Mouse (Mus musculus) liver, embryonic 11.5 days (tissue): ENCODE results near the gene Poln. TPM values are rescaled to one million over a fixed set of nuclear protein-coding genes. Genes with fewer than 3 reads are reported as not detected.
A peak's percentile ranks its signal among the peaks of the same experiment; 100 is the strongest.

Experiments used
- ATAC-seq: fragments of 200-750 bp; cut with Nextera tagmentation; replicated peaks from 2 replicates; pipeline ENCODE4 v1.8.0; 2017; ENCODE audit warnings: moderate number of reproducible peaks, mild to moderate bottlenecking, moderate TSS enrichment, moderate library complexity; ENCODE audit not compliant: low FRiP score
- DNase-seq: peaks from one replicate; pipeline ENCODE4 v3.0.0-alpha.2; 2017; ENCODE audit warnings: low spot score
- H3K27ac ChIP-seq: fragments of 300-500 bp; sonication (generic); 2 replicates; pipeline ENCODE4 v1.5.1; 2014; ENCODE audit warnings: mild to moderate bottlenecking, low read depth, low read length, control low read depth
- H3K27me3 ChIP-seq: fragments of 300-500 bp; sonication (generic); replicated peaks from 2 replicates; pipeline ENCODE4 v1.6.1; 2014; ENCODE audit warnings: low read length, mixed read lengths; ENCODE audit not compliant: control insufficient read depth, insufficient read depth
- H3K36me3 ChIP-seq: fragments of 300-500 bp; sonication (generic); 2 replicates; pipeline ENCODE4 v1.6.1; 2014; ENCODE audit warnings: mild to moderate bottlenecking, low read length, moderate library complexity, mixed read lengths; ENCODE audit not compliant: control insufficient read depth, insufficient read depth
- H3K4me1 ChIP-seq: fragments of 300-500 bp; sonication (generic); replicated peaks from 2 replicates; pipeline ENCODE4 v1.6.1; 2014; ENCODE audit warnings: low read length, mixed read lengths; ENCODE audit not compliant: control insufficient read depth, insufficient read depth
- H3K4me2 ChIP-seq: fragments of 300-500 bp; sonication (generic); 2 replicates; pipeline ENCODE4 v1.6.1; 2014; ENCODE audit warnings: mild to moderate bottlenecking, control low read depth, moderate library complexity
- H3K4me3 ChIP-seq: fragments of 300-500 bp; sonication (generic); 2 replicates; pipeline ENCODE4 v1.5.1; 2014; ENCODE audit warnings: low read depth, low read length, control low read depth
- H3K9ac ChIP-seq: fragments of 300-500 bp; sonication (generic); 2 replicates; pipeline ENCODE4 v1.6.1; 2014; ENCODE audit warnings: low read depth, low read length, control low read depth
- H3K9me3 ChIP-seq: fragments of 300-500 bp; sonication (generic); 2 replicates; pipeline ENCODE4 v1.6.1; 2016; ENCODE audit warnings: low read length, inconsistent platforms, mixed read lengths; ENCODE audit not compliant: control insufficient read depth
- WGBS: fragments of 180-500 bp; shearing (Covaris S2); extraction: QIAGEN DNeasy Blood & Tissue Kit; methylation state at CpG from one replicate; pipeline ENCODE4 v1.1.7; 2014; 5-methylcytosine and 5-hydroxymethylcytosine counted together
- polyA plus RNA-seq: library from polyadenylated mRNA; unstranded; fragments of >200 nt; fragmentation: Nextera tagmentation; extraction: Ambion mirVana; gene quantifications from 2 replicates; pipeline ENCODE4 v1.2.1, GENCODE M21; 2014

The Poln gene
- polyA plus RNA-seq, 1 experiment from 2014 or later, result 0.58 TPM

DNA sequence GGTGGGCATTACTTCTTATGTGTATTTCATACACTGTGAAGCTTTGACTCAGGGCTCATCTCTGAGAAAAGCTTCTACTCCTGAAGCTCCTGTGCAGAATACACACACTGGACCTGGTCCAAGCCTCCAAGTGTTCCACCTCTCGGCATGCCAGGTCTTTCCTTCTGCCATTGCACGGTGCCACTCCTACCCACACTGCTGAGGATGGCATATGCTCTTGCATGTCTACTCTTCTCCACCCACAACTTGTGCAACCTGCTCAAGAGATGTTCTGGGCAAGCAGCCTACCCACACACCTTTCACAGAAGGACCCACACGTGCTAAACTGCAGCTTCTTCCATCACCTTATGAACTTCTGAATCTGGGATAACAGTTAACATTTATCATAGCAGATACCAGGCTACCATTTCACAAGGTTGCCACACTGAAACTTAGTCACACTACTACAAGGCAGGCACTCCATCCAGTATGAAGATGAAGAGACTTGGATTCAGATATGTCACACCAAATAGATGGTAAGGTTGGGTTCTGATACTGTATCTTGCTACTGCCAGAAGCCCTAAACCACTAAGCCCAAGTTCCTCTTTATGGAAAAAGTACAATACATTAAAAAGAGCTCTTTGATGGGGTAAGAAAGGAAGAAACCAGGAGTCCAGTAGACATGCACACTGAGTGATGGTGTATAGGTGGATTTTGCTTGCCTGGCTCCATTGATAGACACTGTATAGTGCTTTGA is 50.0 kb downstream of the Poln start:
- ATAC-seq (no peak), DNase-seq (no peak)
- Histone ChIP-seq H3K4me1 (no peaks in the 10 kb centered on the region), H3K36me3 (no peaks in the 10 kb centered on the region), H3K4me3 (no peak overlapping the region), H3K9me3 (no peaks in the 10 kb centered on the region), H3K27ac (no peak overlapping the region), H3K27me3 (no peaks in the 10 kb centered on the region), H3K4me2 (no peak overlapping the region), H3K9ac (no peak overlapping the region)
- WGBS, result 69% methylated on average over 3 of the region's 3 CpGs

DNA sequence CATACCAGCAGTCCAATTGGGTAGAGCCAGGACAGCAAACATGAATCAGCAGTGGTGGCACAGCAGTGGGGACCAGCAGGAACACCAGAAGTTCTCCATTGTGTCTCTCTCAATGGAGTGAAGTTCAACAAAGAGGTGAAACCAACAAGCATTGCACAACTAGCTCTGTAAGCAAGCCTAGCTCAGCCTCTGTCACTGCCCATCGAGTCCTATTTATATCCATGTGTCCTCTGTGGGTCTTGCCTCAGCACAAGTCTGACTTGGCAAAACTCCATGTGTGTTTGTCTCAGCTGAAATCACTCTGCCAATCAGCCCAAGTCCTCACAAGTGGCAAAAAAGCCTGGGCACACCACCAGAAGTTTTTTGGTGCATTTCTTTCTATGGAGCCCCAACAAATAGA is 63.6 kb downstream of the Poln start:
- Histone ChIP-seq H3K36me3 (no peaks in the 10 kb centered on the region), H3K4me3 (no peak overlapping the region), H3K4me2 (no peak overlapping the region), H3K27me3 (no peaks in the 10 kb centered on the region), H3K9me3 (no peaks in the 10 kb centered on the region), H3K27ac (no peak overlapping the region), H3K4me1 (no peaks in the 10 kb centered on the region), H3K9ac (no peak overlapping the region)
- ATAC-seq (no peak), DNase-seq (no peak)
- 62% methylated on average over 1 of the region's 1 CpGs for WGBS

DNA sequence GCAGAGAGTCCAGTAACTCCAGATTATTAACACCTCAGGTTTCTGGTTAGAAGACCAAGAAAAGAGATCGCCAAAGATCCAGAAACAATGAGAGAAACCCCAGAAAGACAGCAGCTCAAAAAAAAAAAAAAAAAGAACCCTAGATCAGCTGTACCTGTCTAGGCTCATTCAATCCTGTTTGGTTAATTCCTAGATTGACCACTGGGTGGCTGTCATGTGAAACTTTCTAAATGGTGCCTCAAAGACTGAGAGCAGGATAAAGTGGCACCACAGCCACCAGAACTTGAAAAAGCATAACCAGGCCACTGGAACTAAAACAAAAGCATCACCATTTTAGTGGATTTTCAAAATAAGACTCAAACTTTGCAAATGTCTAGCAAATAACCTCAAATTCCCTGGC is 71.9 kb downstream of the Poln start:
- no peaks in the 10 kb centered on the region for H3K36me3 ChIP-seq
- DNase-seq (no peak), ATAC-seq (no peak)
- H3K27ac ChIP-seq, result no peak overlapping the region
- 8% methylated on average over 1 of the region's 1 CpGs for WGBS
- H3K4me3 ChIP-seq, result no peak overlapping the region
- no peak overlapping the region for H3K9ac ChIP-seq
- no peak overlapping the region for H3K4me2 ChIP-seq
- no peaks in the 10 kb centered on the region for H3K9me3 ChIP-seq
- H3K27me3 ChIP-seq, result no peaks in the 10 kb centered on the region
- H3K4me1 ChIP-seq, result no peaks in the 10 kb centered on the region

DNA sequence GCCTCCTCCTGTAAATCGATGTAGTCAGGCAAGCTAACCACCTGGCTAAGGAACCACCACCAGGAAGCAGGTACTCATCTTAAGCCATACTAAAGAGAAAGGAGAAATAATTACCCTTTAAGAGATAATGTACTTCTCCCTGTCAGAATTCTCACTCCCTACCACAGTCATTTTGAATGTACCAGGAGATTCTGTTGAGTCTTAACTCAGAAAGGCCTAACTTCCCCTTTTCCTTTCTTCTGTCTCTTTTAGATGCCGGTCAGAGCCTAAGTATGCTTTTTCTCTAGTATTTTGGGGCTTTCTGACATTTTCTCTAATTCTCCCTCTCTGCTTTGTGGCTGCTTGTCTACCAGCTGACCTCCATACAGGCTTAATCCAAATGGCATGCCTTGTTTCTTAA is 76.2 kb downstream of the Poln start:
- WGBS, result 64% methylated on average over 2 of the region's 2 CpGs

DNA sequence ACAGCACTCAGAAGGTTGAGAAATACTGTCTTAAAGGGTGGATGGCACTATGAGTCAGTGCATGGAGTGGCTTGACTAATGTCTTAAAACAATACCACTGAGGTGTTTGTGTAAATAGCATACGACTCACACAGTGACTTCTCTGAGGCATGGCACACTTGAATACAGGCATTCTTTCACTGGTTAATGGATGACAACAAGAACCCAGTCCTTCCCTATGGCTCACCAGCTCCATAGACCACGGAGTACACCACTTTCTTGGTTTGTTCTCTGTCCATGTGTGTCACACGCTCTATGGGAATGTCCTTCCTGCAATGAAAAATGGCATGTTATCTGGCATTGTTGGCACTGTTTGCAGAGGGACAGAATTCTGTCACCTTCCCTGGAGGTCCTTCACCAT is 136.7 kb downstream of the Poln start:
- no peaks in the 10 kb centered on the region for H3K4me1 ChIP-seq
- H3K9me3 ChIP-seq, result no peaks in the 10 kb centered on the region
- H3K9ac ChIP-seq, result no peak overlapping the region
- no peaks in the 10 kb centered on the region for H3K36me3 ChIP-seq
- no peaks in the 10 kb centered on the region for H3K27me3 ChIP-seq
- H3K4me2 ChIP-seq, result no peak overlapping the region
- DNase-seq (no peak), ATAC-seq (no peak)
- WGBS, result 59% methylated on average over 3 of the region's 3 CpGs
- no peak overlapping the region for H3K27ac ChIP-seq
- H3K4me3 ChIP-seq, result no peak overlapping the region

More for the DNA sequence above, 76.2 kb downstream of the Poln start:
- ATAC-seq (no peak), DNase-seq (no peak)
- H3K4me2 ChIP-seq, result no peak overlapping the region
- no peaks in the 10 kb centered on the region for H3K27me3 ChIP-seq
- H3K9me3 ChIP-seq, result no peaks in the 10 kb centered on the region
- no peak overlapping the region for H3K9ac ChIP-seq
- no peaks in the 10 kb centered on the region for H3K4me1 ChIP-seq
- H3K27ac ChIP-seq, result no peak overlapping the region
- H3K36me3 ChIP-seq, result no peaks in the 10 kb centered on the region
- no peak overlapping the region for H3K4me3 ChIP-seq

DNA sequence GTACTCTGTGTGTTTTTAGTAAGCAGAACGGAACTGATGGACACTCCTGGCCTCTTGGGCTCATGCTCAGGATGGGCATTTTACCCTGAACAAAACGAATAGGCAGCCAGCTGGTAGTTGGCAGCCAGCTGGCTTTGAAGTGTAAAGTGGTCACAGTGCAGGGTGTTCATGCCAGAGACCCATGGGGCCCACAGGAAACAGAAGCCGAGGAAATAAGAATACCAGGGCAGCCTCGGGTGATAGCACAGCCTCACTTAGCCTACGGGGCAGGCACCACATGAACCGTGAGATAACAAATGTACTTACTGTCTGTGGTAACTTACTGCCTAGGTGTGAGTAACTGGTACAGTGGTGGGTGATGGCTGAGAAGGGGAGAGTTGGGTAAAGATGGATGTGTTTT is 138.2 kb downstream of the Poln start:
- Histone ChIP-seq H3K9me3 (no peaks in the 10 kb centered on the region), H3K4me3 (no peak overlapping the region), H3K4me2 (no peak overlapping the region), H3K36me3 (no peaks in the 10 kb centered on the region), H3K27me3 (no peaks in the 10 kb centered on the region), H3K27ac (no peak overlapping the region), H3K9ac (no peak overlapping the region), H3K4me1 (no peaks in the 10 kb centered on the region)
- ATAC-seq (no peak), DNase-seq (no peak)
- 58% methylated on average over 6 of the region's 6 CpGs for WGBS

DNA sequence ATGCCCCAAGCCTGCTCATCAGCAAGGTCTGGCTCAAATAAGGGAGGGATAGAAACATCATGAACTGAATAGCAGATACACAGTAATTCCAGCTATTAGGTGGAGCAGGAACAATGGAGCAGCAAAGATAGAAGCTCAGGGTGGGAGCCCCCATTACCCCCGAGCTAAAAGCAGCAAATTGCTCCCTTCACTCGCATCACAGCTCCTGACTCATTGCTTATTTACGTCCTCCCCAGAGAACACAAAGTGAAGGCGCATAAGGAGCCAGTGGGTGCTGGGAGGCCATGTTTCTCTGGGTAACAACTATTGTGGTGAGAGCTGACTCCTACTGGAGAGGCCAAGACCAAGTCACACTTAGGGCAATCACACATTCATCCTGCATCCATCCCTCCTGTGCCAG is 139.1 kb downstream of the Poln start:
- Histone ChIP-seq H3K4me3 (no peak overlapping the region), H3K36me3 (no peaks in the 10 kb centered on the region), H3K4me2 (no peak overlapping the region), H3K27me3 (no peaks in the 10 kb centered on the region), H3K4me1 (no peaks in the 10 kb centered on the region), H3K9ac (no peak overlapping the region), H3K27ac (no peak overlapping the region), H3K9me3 (no peaks in the 10 kb centered on the region)
- DNase-seq (no peak), ATAC-seq (no peak)
- 66% methylated on average over 4 of the region's 4 CpGs for WGBS

DNA sequence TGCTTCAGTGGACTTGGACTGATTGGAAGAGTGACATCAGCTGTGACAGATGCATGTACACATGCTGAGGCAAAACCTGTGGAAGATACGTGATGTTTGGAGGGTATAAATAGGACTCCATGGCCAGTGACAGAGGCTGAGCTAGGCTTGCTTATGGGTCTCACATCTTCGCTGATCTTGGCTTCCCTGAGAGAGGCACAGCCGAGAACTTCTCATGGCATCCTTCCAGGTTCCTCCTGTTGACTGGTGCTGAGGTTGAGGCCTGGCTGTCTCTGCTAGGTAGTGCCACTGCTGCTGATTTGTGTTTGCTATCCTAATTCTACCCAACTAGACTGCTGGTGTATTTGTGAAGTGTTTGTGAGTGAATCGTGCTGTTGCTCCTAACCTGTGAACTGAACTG is 150.3 kb downstream of the Poln start:
- Histone ChIP-seq H3K4me1 (no peaks in the 10 kb centered on the region), H3K36me3 (no peaks in the 10 kb centered on the region), H3K9ac (no peak overlapping the region), H3K27ac (no peak overlapping the region), H3K4me2 (no peak overlapping the region), H3K27me3 (no peaks in the 10 kb centered on the region), H3K4me3 (no peak overlapping the region), H3K9me3 (no peaks in the 10 kb centered on the region)
- DNase-seq (peak; percentile 19), ATAC-seq (no peak)
- 76% methylated on average over 4 of the region's 4 CpGs for whole genome bisulfite sequencing

DNA sequence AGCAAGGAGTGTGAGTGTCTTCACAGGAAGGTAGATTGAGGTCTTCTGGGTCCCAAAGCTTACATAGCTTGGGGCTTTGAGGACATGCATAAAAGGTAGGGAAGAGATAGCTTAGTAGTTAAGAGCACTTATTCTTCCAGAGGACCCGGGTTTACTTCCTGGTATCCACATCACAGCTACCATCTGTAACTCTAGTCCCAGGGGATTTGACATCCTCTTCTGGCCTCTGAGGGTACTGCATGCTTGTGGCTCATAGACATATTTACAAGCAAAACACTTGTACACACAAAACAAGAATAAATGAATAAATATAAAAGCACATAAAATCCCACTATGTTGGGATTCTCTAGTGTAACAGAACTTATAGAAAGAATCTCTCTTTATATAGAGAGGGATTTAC is 154.6 kb downstream of the Poln start:
- H3K27ac ChIP-seq, result no peak overlapping the region
- H3K9ac ChIP-seq, result no peak overlapping the region
- 65% methylated on average over 1 of the region's 1 CpGs for WGBS
- DNase-seq (no peak), ATAC-seq (no peak)
- no peak overlapping the region for H3K4me3 ChIP-seq
- H3K4me2 ChIP-seq, result no peak overlapping the region
- no peaks in the 10 kb centered on the region for H3K4me1 ChIP-seq
- no peaks in the 10 kb centered on the region for H3K9me3 ChIP-seq
- no peaks in the 10 kb centered on the region for H3K27me3 ChIP-seq
- no peaks in the 10 kb centered on the region for H3K36me3 ChIP-seq
